Mouse (Mus musculus): ENCODE data around the gene Fbxl8.
"Not testable (repeated sequence)": the region's sequence is repeated elsewhere in the genome, so short reads cannot be mapped to it uniquely, and the experiment has no call there.

Fbxl8 gene

DNA sequence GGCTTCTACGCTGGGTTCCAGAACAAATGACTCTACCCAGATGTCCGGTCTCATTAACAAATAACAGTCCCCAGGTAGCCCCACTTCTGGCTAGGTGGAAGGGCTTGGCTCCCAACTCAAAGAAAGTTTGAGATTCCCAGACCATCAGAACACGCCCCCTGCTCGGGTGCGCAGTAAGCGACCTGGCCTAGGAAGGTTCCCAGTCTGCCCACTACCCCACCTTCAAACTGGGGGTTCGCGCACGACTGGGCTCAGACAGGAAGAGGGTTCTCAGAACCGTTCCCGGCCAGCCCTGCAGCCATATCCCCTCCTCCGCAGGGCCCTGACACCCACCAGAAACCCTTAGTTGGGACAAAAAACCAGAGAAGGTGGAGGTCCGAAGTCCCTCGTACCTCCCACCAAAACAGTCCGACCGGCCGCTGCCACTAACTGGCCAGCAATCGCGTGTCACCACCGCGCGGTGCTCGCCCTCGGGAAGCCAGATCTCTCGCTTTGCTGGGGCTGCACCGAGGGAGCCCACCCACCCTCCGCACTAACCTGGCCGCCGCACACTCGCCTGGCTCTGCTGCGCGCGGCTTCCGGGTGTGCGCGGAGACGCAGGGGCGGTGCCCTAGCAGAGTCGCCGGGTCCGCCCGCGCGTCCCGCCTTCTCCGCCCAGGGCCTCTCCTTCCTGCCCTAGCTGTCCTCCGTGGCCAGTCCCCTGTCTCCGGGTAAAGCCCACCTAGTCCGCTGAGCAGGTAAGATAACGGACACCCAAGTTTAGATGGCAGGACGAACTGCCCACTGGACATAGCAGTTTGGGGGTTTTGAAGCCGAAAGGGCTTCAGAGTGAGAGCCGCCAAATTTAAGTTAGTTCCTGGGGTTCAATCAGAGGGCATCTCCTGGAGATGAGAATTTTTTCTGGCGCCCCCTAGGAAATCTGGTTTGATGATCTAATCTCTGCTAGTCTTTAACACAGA is at the start of gene Fbxl8, which contains the start of gene Tradd:
Gene Fbxl8 (plus strand): TSS at position 625 of the 959 bp plus-strand sequence.
Gene Tradd (minus strand): TSS at position 586 of the 959 bp plus-strand sequence.
- no peak for DNase-seq (ENCODE audit: low read depth, low spot score)

DNA sequence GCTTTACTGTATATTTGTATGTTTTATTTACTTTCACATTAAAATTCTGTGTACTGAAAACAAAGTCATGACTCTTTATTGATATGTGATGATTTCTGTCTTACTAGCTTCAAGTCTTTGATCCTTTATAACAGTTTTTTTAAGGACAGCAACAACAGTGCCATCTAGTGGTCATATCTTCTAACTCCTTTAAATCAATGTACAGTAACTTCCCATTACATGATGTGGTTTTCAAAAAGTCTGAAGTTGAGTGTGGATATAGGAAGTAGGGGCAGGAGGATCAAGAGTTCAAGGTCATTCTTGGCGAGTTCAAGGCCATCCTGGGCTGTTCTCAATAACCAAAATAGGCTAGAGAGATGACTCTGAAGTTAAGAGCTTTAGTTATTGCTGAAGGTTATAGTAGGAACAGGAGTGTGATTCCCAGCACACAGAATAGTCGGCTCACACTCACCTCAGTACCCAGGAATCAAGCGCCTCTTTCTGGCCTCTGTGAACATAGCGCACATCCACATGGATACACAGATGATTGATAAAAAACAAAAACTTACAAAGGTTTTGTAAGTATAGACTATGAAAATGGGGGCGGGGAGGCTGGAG is 46.4 kb upstream of the Fbxl8 start:
- DNase-seq (ENCODE audit: low read depth, low spot score) = no peak

- DNase-seq (ENCODE audit: low read depth, low spot score) = no peak
Measured at GRCm38 (mm10) chr8:105223850-105224249, 40.6 kb upstream of the Fbxl8 start.

GRCm38 (mm10) chr8:105224413-105225271 is 39.8 kb upstream of the Fbxl8 start, which contains the start of gene D230025D16Rik:
D230025D16Rik (plus strand) TSS chr8:105225145.
- peak; percentile 94 for DNase-seq (ENCODE audit: low read depth, low spot score)

GRCm38 (mm10) chr8:105225272-105225593 is 39.2 kb upstream of the Fbxl8 start:
- DNase-seq (ENCODE audit: low read depth, low spot score) = no peak

DNA sequence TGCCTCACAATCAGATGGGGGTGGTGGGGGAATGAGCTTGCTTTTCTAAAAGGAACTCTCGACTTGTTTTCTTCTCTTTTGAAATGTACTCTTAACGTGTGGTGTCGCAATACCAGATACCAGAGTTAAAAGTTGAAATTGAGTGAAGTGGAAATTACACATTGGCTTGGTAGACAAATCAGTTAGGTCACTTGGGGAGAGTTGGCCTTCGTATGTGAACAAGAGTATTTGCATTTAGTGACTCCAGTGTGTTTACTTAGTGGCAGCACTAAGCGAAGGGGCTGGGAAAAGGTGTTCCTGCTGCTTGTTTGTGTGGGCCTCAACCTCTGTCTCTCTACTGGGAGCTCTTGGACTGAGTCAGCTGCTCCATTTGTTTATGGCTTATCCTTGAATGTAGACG is 38.5 kb upstream of the Fbxl8 start:
- no peak for DNase-seq (ENCODE audit: low read depth, low spot score)

DNA sequence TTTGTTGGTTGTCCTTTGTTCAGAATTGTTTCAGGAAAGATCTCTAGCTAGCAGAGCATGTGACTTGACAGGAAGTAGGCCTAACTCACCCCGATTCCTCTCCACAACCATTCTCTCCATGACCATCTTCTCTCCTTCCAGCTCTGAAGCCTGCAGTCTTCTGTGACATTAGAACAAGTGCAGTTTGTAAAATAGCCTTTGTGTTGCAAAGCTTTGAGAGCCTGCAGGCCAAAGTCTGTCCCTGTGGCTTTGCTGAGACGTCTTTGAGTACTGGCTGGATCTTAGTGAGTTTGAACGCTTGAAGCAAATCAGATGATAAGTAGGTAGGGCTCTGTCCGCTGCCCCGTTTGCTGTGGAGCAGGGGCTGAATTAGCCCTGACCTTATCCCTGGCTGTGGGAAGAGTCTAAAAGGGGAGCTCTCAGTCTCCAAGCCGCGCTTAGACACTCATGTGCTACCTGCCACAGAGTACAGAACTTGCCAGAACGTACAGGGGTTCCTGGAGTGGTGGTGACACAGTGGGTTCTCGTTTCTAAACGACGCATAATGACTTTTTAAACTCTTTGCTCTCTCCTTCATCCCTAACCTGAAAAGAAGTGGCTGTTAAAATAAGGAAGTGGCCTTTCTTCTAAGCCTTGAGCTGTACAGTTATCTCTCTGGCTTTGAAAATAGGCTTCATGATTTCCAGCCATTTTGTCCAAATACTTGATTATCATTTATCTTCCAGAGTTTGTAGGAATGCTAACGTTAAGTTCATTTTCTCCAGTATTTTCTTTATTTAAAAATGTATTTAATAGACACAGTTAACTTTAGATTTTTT is 32.7 kb upstream of the Fbxl8 start:
- DNase-seq (ENCODE audit: low read depth, low spot score) = no peak

DNA sequence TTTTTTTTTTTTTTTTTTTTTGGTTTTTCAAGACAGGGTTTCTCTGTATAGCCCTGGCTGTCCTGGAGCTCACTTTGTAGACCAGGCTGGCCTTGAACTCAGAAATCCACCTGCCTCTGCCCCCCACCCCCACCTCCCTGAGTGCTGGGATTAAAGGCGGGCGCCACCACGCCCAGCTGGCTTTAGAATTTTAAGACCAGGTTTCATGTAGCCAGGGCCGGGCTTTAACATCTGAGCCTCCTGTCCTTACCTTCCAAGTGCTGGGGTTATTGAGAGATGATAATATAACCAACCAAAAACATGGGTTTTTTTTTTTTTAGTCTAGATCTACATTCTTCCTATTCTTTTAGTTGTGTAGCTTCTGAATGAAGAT is 32.1 kb upstream of the Fbxl8 start:
- DNase-seq (ENCODE audit: low read depth, low spot score) = not testable (repeated sequence)

DNA sequence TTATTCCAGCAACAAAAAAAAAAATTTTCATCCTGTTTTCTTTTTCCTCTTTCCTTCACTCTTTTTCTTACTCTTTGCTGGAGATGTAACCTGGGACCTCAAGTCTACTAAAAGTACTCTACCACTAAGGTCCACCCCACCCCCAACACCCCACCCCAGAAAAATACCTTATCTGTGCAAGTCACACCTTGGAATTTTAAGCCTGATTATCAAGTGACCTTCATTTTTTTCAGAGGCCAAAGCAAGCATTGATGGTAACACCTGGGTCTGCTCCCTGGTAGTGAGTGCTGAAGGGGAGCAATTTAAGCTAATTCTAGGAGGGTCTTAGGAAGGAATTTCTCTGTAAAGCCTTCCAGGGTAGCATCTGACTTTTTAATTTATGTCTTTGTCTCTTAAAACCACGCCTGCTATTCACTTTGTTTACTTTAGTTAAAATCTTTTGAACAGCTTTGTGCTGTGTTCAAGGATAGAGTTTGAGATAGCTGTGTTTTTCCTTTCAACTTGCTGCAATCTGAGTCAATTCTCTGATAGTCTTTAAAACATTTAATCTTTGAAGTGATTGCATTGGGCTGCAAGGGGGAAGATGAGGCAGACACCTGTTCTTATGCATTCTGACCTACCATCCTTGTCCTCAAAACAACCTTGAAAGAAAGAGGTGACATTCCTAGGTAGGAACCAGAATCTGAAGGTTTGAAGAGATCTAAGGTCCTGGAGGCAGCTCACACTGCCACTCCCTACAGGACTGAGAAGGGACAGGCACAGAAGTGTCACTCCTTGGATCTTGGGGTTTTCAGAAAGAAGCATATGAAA is 31.1 kb upstream of the Fbxl8 start:
- no peak for DNase-seq (ENCODE audit: low read depth, low spot score)

- no peak for DNase-seq (ENCODE audit: low read depth, low spot score)
Measured at GRCm38 (mm10) chr8:105235206-105235605, 29.2 kb upstream of the Fbxl8 start.

GRCm38 (mm10) chr8:105237442-105238142 is 26.9 kb upstream of the Fbxl8 start:
- no peak for DNase-seq (ENCODE audit: low read depth, low spot score)

DNA sequence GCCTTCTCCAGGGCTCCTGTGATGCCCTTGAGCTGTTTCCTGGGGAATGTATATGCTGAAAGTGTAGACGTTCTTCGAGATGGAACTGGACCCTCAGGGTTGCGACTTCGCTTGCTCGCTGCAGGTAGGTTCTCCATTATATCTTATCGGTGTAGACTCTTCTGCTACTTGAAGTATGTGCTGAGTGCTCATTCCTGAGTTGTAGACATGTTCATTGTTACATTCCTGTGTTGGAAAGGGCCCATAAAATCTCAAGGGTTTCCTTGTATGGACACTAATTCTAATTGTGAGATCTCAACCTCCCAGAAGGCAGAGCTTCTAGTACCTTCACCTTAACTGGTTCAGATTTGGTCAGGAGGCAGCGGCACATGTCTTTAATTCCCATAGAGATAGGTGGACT is 23.4 kb upstream of the Fbxl8 start:
- no peak for DNase-seq (ENCODE audit: low read depth, low spot score)

DNA sequence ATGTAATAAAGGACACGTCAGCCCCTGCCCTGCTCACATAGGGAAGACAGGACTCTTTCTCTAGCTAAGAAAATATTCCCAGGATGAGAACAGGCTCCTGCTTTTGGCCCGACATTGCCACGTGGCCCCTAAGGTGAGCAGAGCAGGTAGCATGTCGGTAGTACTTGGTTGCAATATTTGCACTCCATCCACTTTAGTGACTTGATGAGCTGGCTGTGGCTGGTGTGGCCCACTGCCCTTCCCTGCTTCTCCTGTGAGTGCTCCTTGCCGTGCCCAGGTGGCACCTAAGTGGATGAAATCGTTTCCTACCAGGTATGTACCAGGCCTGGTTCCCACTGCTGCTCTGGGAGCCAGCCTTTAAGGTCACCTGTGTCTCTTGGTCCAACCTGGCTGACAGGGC is 12.5 kb upstream of the Fbxl8 start:
- no peak for DNase-seq (ENCODE audit: low read depth, low spot score)

GRCm38 (mm10) chr8:105252680-105253537 is 11.5 kb upstream of the Fbxl8 start:
- no peak for DNase-seq (ENCODE audit: low read depth, low spot score)

GRCm38 (mm10) chr8:105253766-105254151 is 10.7 kb upstream of the Fbxl8 start:
- DNase-seq (ENCODE audit: low read depth, low spot score) = no peak

GRCm38 (mm10) chr8:105254152-105254965 is 10.1 kb upstream of the Fbxl8 start:
- peak; percentile 91 for DNase-seq (ENCODE audit: low read depth, low spot score)

DNA sequence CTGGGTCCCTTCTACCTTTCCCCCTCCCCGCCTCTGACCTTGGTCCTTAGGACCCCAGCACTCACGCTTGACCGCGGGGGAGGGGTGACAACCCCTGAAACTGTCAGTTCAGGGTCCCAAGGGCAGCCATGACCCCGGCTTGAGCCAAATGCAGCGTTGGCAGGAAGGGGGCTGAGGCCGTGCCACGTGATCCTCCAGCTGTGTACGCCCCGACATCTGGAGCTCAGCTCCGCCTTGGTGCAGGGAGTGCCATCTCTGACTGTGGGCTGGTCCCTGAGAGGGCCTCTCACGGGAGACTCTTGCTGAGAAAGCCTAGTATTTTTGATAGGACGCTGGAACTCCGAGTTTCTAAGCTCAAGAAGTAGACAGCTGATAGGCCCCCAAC is 9.5 kb upstream of the Fbxl8 start, which contains the start of gene B3gnt9:
Gene B3gnt9 (minus strand): TSS at position 188 of the 385 bp plus-strand sequence.
- no peak for DNase-seq (ENCODE audit: low read depth, low spot score)
